Mouse (Mus musculus) liver, embryonic 14.5 days (tissue): Measurements from ENCODE around the gene Tcf25.

Experiments used
- CTCF ChIP-seq: IDR thresholded peaks from 2 replicates; pipeline ENCODE4 v1.5.1; 2016; ENCODE audit warnings: antibody characterized with exemption, low read depth, control low read depth
- EP300 ChIP-seq: IDR thresholded peaks from 2 replicates; pipeline ENCODE4 v1.6.1; 2016; ENCODE audit warnings: antibody characterized with exemption, low read depth

DNA sequence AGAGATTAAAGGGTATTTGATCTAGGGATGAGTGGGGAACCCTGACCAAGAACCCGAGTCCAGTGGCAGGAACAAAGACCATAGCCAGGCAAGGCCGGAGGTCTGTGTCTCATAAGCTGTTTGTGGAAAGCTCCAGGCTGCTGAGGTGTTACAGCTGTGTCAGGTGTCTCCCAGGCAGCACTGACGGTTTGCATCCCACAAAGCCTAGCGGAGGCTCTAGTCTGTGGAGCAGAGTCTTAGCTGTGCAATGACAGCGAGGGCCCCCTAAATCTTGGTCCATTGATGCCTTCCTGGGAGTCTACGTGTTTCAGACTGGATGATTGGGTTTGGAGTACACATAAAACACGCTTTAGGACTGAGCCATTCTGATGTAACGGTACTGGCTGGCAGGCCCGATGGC, 28.4 kb downstream of the Tcf25 start:
- TF ChIP-seq CTCF = no peak
- TF ChIP-seq EP300 = no peak
